Mouse (Mus musculus): ENCODE results near the gene Rlim. TPM values are rescaled to one million over a fixed set of nuclear protein-coding genes. Genes with fewer than 3 reads are reported as not detected.

Gene Rlim
- total and polyA plus RNA-seq, 3 experiments: 28.6 to 59.8 (median 30.3) TPM

Other genes starting within 250 kb of the Rlim start
- gene Slc16a2, start 159.3 kb downstream of the Rlim start, total RNA-seq (2012; rRNA removed): 0.21 and 0.42 TPM in 2 replicates
- gene Slc16a2, start 159.3 kb downstream of the Rlim start, total RNA-seq (2014; rRNA removed): 0.30 and 0.32 TPM in 2 replicates
- gene Slc16a2, start 159.3 kb downstream of the Rlim start, polyA plus RNA-seq (2012; ENCODE audit: insufficient read length, low read depth): 1.4 and 2.2 TPM in 2 replicates
- not detected in 2 replicates for gene Nexmif, start 219.9 kb upstream of the Rlim start, total RNA-seq (2012; rRNA removed)
- gene Nexmif, start 219.9 kb upstream of the Rlim start, total RNA-seq (2014; rRNA removed): not detected in 2 replicates
- not detected in 2 replicates for gene Nexmif, start 219.9 kb upstream of the Rlim start, polyA plus RNA-seq (2012; ENCODE audit: insufficient read length, low read depth)